11 mouse cellular contexts compared by ENCODE assay signal in the genomic region with DNA sequence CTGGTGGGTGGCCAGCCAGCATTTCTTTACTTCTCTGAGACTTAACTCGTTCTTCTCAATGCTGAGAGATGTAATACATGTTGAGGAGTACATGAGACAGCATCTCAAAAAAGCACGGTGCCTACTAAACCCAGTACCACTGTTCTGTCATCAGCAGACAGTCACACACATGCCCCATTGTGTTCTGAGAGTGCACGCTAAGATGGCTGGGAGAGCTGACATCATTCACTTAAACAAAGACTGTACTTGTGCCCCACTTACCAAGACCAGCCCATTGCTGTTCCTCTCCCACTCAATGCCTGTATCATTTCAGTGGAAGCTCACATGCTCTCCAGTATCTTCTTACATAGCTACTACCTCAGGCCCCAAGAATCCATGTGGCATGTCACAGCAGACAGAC.
DNase-seq lines count a peak whose midpoint lies in the region; ATAC-seq and TF ChIP-seq lines count a peak whose summit lies in the region.
"Had no signal": no experiment of that assay in that cellular context is flagged by ENCODE, and none has a peak within 500 bp of the region (broad histone marks: within the 10 kb centered on the region; RNA-seq: fewer than 3 reads in every experiment).

No protein-coding gene starts in this region.

- H3K4me1 ChIP-seq in forebrain, embryonic 16.5 days (replicated peaks; ENCODE audit: control insufficient read depth, insufficient read depth, low read length) = peaks cover 22% of the 10 kb centered on the region
- H3K4me1 ChIP-seq in midbrain, embryonic 11.5 days (ENCODE audit: control insufficient read depth, insufficient read depth, low read length) = peaks cover 3% of the 10 kb centered on the region
- H3K4me1 ChIP-seq in kidney, embryonic 14.5 days (ENCODE audit: control insufficient read depth, insufficient read depth, low read length) = no peaks in the 10 kb centered on the region
- H3K4me1 ChIP-seq in thymus, adult 2 months (replicated peaks; ENCODE audit: control insufficient read depth, insufficient read depth, low read length) = no peaks in the 10 kb centered on the region
- H3K4me1 ChIP-seq: liver, embryonic 15.5 days had no signal

- H3K27me3 ChIP-seq in forebrain, embryonic 16.5 days (replicated peaks; ENCODE audit: control insufficient read depth, insufficient read depth, low read length) = no peaks in the 10 kb centered on the region
- H3K27me3 ChIP-seq in midbrain, embryonic 11.5 days (ENCODE audit: control insufficient read depth, insufficient read depth, low read length) = no peaks in the 10 kb centered on the region
- H3K27me3 ChIP-seq in kidney, embryonic 14.5 days (ENCODE audit: control insufficient read depth, insufficient read depth, low read length) = no peaks in the 10 kb centered on the region
- H3K27me3 ChIP-seq in thymus, adult 2 months (ENCODE audit: control insufficient read depth, insufficient read depth, low read length) = no peaks in the 10 kb centered on the region
- H3K27me3 ChIP-seq: liver, embryonic 15.5 days had no signal

- peak; percentile 78 for DNase-seq in heart, adult 11 months
- DNase-seq in heart, postnatal 4 days = no peak
- DNase-seq in brain, adult 2 months (ENCODE audit: low read depth, low spot score) = peak; percentile 88
- peak; percentile 51 for DNase-seq in midbrain, embryonic 11.5 days (ENCODE audit: low spot score, missing footprints)
- no peak for DNase-seq in kidney, postnatal 4 days
- no peak for DNase-seq in thymus, adult 2 months
- DNase-seq: gastrocnemius, adult 2 months; heart, postnatal 10 days had no signal

- TF ChIP-seq POLR2A in thymus, adult 2 months (IDR thresholded peaks at IDR 0.05; ENCODE audit: control insufficient read depth, extremely low read depth, insufficient read depth, low read length, poor library complexity) = no peak

- H3K9me3 ChIP-seq in forebrain, embryonic 16.5 days (ENCODE audit: control insufficient read depth, low read length) = peaks cover 9% of the 10 kb centered on the region
- H3K9me3 ChIP-seq in midbrain, embryonic 11.5 days (ENCODE audit: control insufficient read depth, low read length) = peaks cover 5% of the 10 kb centered on the region; the same call in 1 of the 2 replicates
- H3K9me3 ChIP-seq in kidney, embryonic 14.5 days (ENCODE audit: control insufficient read depth, low read length) = no peaks in the 10 kb centered on the region
- H3K9me3 ChIP-seq: liver, embryonic 15.5 days had no signal

- H3K36me3 ChIP-seq in forebrain, embryonic 16.5 days (ENCODE audit: control insufficient read depth, insufficient read depth) = no peaks in the 10 kb centered on the region
- H3K36me3 ChIP-seq in midbrain, embryonic 11.5 days (ENCODE audit: control insufficient read depth, insufficient read depth, low read length) = no peaks in the 10 kb centered on the region
- no peaks in the 10 kb centered on the region for H3K36me3 ChIP-seq in kidney, embryonic 14.5 days (ENCODE audit: control insufficient read depth, insufficient read depth, low read length)
- H3K36me3 ChIP-seq in thymus, adult 2 months (ENCODE audit: control insufficient read depth, insufficient read depth, low read length) = no peaks in the 10 kb centered on the region
- H3K36me3 ChIP-seq: liver, embryonic 15.5 days had no signal

- H3K27ac ChIP-seq in forebrain, embryonic 16.5 days (ENCODE audit: low read length) = peak overlapping the region; percentile 10; the same call in 1 of the 2 replicates
- no peak overlapping the region for H3K27ac ChIP-seq in midbrain, embryonic 11.5 days (ENCODE audit: low read depth, low read length)
- H3K27ac ChIP-seq in kidney, embryonic 14.5 days (ENCODE audit: low read depth, low read length) = no peak overlapping the region
- no peak overlapping the region for H3K27ac ChIP-seq in thymus, adult 2 months (ENCODE audit: control insufficient read depth, insufficient read depth, low read length)
- H3K27ac ChIP-seq: gastrocnemius, adult 2 months; liver, embryonic 15.5 days had no signal

- peak; percentile 71; the same call in 1 of the 2 replicates for ATAC-seq in forebrain, embryonic 16.5 days
- ATAC-seq in midbrain, embryonic 11.5 days (ENCODE audit: low FRiP score) = no peak
- ATAC-seq in kidney, embryonic 14.5 days (ENCODE audit: low FRiP score, low TSS enrichment) = no peak

- no peak overlapping the region for H3K4me2 ChIP-seq in forebrain, embryonic 16.5 days (ENCODE audit: low read length)
- H3K4me2 ChIP-seq in midbrain, embryonic 11.5 days = no peak overlapping the region
- H3K4me2 ChIP-seq in kidney, embryonic 14.5 days (replicated peaks; ENCODE audit: low read depth, low read length) = no peak overlapping the region
- H3K4me2 ChIP-seq: liver, embryonic 15.5 days had no signal

- no peak overlapping the region for H3K9ac ChIP-seq in forebrain, embryonic 16.5 days (replicated peaks; ENCODE audit: low read depth, low read length)
- no peak overlapping the region for H3K9ac ChIP-seq in midbrain, embryonic 11.5 days (ENCODE audit: low read length)
- H3K9ac ChIP-seq in kidney, embryonic 14.5 days (ENCODE audit: low read depth, low read length) = no peak overlapping the region
- H3K9ac ChIP-seq: liver, embryonic 15.5 days had no signal

- WGBS in forebrain, embryonic 16.5 days = 12% methylated on average over 3 of the region's 3 CpGs
- WGBS in midbrain, embryonic 11.5 days = 76% methylated on average over 3 of the region's 3 CpGs
- 78% methylated on average over 3 of the region's 3 CpGs for WGBS in kidney, embryonic 14.5 days
- 77% methylated on average over 3 of the region's 3 CpGs for WGBS in thymus, adult 2 months

- no peak overlapping the region for H3K4me3 ChIP-seq in forebrain, embryonic 16.5 days (replicated peaks; ENCODE audit: low read length)
- no peak overlapping the region for H3K4me3 ChIP-seq in midbrain, embryonic 11.5 days (ENCODE audit: low read depth, low read length)
- H3K4me3 ChIP-seq in kidney, embryonic 14.5 days (ENCODE audit: low read length) = no peak overlapping the region
- no peak overlapping the region for H3K4me3 ChIP-seq in thymus, adult 2 months (ENCODE audit: control insufficient read depth, insufficient read depth, low read length)
- H3K4me3 ChIP-seq: gastrocnemius, adult 2 months; liver, embryonic 15.5 days had no signal

- no peak for TF ChIP-seq CTCF in thymus, adult 2 months (IDR thresholded peaks at IDR 0.05; ENCODE audit: borderline replicate concordance, control insufficient read depth, extremely low read depth, insufficient read depth, low read length, poor library complexity)

Comparison
In these comparisons a context has a peak if more than half of its experiments do, and no peak if none do; other contexts are left out.
1. DNase-seq: peak in heart, adult 11 months (single experiment), brain, adult 2 months (single experiment) and midbrain, embryonic 11.5 days (single experiment); none in heart, postnatal 4 days (single experiment), kidney, postnatal 4 days (0 of 2) and thymus, adult 2 months (single experiment).